Mouse (Mus musculus) myocyte (in vitro differentiated cells): ENCODE measurements around the gene Wbp1l.

Experiments
- CEBPB ChIP-seq: IDR thresholded peaks from 2 replicates; pipeline ENCODE4 v1.6.1; 2011; ENCODE audit warnings: mild to moderate bottlenecking, moderate library complexity; ENCODE audit not compliant: poor library complexity, insufficient read depth, severe bottlenecking
- E2F4 ChIP-seq: IDR thresholded peaks from one replicate; pipeline ENCODE4 v1.6.1; 2011; ENCODE audit warnings: mild to moderate bottlenecking, control low read depth, moderate library complexity; ENCODE audit not compliant: insufficient read depth
- MAX ChIP-seq: IDR thresholded peaks from one replicate; pipeline ENCODE4 v1.6.1; 2011; ENCODE audit warnings: low read depth, mild to moderate bottlenecking, control low read depth
- MYOD1 ChIP-seq, 3 experiments: IDR thresholded peaks; one replicate each; pipeline ENCODE4 v1.6.1; 2011; ENCODE audit warnings: control low read depth in 2 of 3, low read depth in 2 of 3, mild to moderate bottlenecking in 2 of 3, moderate library complexity in 1 of 3; ENCODE audit not compliant: insufficient read length in 2 of 3, control insufficient read depth in 1 of 3
- MYOG ChIP-seq, 3 experiments: IDR thresholded peaks; one replicate each; pipeline ENCODE4 v1.6.1; 2011; ENCODE audit warnings: control low read depth in 2 of 3, low read depth in 2 of 3, mild to moderate bottlenecking in 2 of 3; ENCODE audit not compliant: insufficient read length in 2 of 3, control insufficient read depth in 1 of 3, insufficient read depth in 1 of 3
- POLR2A ChIP-seq: IDR thresholded peaks from one replicate; pipeline ENCODE4 v1.6.1; 2011; ENCODE audit warnings: low read depth, mild to moderate bottlenecking, control low read depth, moderate library complexity; ENCODE audit not compliant: insufficient read length
- POLR2AphosphoS2 ChIP-seq: IDR thresholded peaks from one replicate; pipeline ENCODE4 v1.6.1; 2011; ENCODE audit warnings: low read depth, control low read depth; ENCODE audit not compliant: insufficient read length
- SRF ChIP-seq: IDR thresholded peaks from one replicate; pipeline ENCODE4 v1.6.1; 2011; ENCODE audit warnings: low read depth; ENCODE audit not compliant: control insufficient read depth, insufficient read length
- TCF12 ChIP-seq: IDR thresholded peaks from one replicate; pipeline ENCODE4 v1.6.1; 2011; ENCODE audit warnings: mild to moderate bottlenecking, control low read depth; ENCODE audit not compliant: poor library complexity, insufficient read depth, severe bottlenecking
- USF1 ChIP-seq: IDR thresholded peaks from one replicate; pipeline ENCODE4 v1.6.1; 2011; ENCODE audit warnings: low read depth, mild to moderate bottlenecking, control low read depth, moderate library complexity

- no peak for TF ChIP-seq POLR2A
- no peak for TF ChIP-seq TCF12
- no peak for TF ChIP-seq MYOG (IDR thresholded peaks at IDR 0.05; ENCODE audit: control insufficient read depth in 1 of 3, insufficient read depth in 1 of 3, insufficient read length in 2 of 3, low read depth in 2 of 3)
- no peak for TF ChIP-seq SRF
- no peak for TF ChIP-seq E2F4
- TF ChIP-seq MYOD1 (IDR thresholded peaks at IDR 0.05; ENCODE audit: control insufficient read depth in 1 of 3, insufficient read length in 2 of 3, low read depth in 2 of 3), result no peak
- no peak for TF ChIP-seq USF1
- TF ChIP-seq MAX, result no peak
- TF ChIP-seq POLR2AphosphoS2, result no peak
- no peak for TF ChIP-seq CEBPB
These were observed 41.9 kb downstream of the Wbp1l start for GRCm38 (mm10) chr19:46640780-46641179.
